Mouse (Mus musculus): ENCODE measurements around the gene Celsr3.

DNA sequence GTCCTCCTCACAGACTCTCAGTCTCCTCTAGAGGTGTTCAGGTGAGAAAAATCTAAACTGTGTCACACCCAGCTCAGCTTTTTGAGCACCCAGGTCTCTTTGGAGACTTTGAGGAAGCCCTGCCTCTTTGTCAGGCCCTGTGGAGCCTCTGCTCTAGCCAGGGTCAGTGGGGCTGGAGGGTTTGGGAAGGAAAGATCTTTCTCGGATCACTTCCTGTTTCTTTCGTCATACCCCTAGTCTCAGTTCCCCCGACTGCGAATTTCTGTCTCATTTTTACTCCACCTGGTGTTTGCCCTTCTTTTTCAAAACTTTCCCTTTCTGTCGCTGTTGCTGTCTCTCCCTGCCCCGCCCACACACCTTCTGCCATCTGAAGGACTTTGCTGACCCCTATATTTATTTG lies 16.4 kb upstream of the Celsr3 start:
- no peak for TF ChIP-seq CTCF (IDR thresholded peaks at IDR 0.05; ENCODE audit: borderline replicate concordance, insufficient read depth, low read depth, low read length)
- no peak for TF ChIP-seq POLR2A (IDR thresholded peaks at IDR 0.05; ENCODE audit: borderline replicate concordance, insufficient read depth, low read length)

Data from cerebellum, adult 2 months (tissue).